Mouse (Mus musculus) embryonic stem cell, embryonic (primary cell): ENCODE measurements around the gene Ptprs.

Experiments
- CTCF ChIA-PET, 4 experiments: fragments of 300-600 bp in 2 of 4; fragments of 350-600 bp in 2 of 4; sonication (Branson Sonifier 250); formaldehyde crosslinking; loops; one replicate each; lab custom pipeline; 2022; ENCODE audit warnings: inconsistent platforms in 2 of 4; lab: Charles Lee
- POLR2A ChIA-PET, 4 experiments: fragments of 300-600 bp in 2 of 4; fragments of 350-600 bp in 2 of 4; sonication (Branson Sonifier 250); formaldehyde crosslinking; loops; one replicate each; lab custom pipeline; 2022; ENCODE audit warnings: antibody characterized with exemption in 4 of 4, inconsistent platforms in 1 of 4; lab: Charles Lee

The Ptprs gene

GRCm38 (mm10) chr17:56431582-56431981 is 44.7 kb downstream of the Ptprs start:
- ChIA-PET POLR2A (interaction anchor here in 1 of 4 experiments (1.0 kb wide), 1 partner anchor 31 kb away, joined by 3 read pairs; no protein-coding TSS in a partner anchor), CTCF (no interaction called here)

GRCm38 (mm10) chr17:56427857-56428256 is 48.4 kb downstream of the Ptprs start:
- ChIA-PET CTCF (interaction anchor here in 2 of 4 experiments (0.6 to 1.4 kb wide), 2 partner anchors 125 to 184 kb away, joined by 4 to 5 read pairs; no protein-coding TSS in a partner anchor), POLR2A (interaction anchor here in 2 of 4 experiments (0.9 to 2.2 kb wide), 6 partner anchors 9 to 42 kb away, joined by 3 to 15 read pairs (median 4); no protein-coding TSS in a partner anchor)

- POLR2A ChIA-PET: interaction anchor here in 3 of 4 experiments (0.6 to 4.1 kb wide), 27 partner anchors 8 to 201 kb away, joined by 3 to 32 read pairs (median 3); partner anchors contain the start of genes Lonp1 (in 1 of the 3), Ptprs (in 1 of the 3) and Rpl36 (in 1 of the 3)
- CTCF ChIA-PET: interaction anchor here (0.6 to 2.6 kb wide), 30 partner anchors 9 to 449 kb away, joined by 3 to 15 read pairs (median 4); partner anchors contain the start of gene Kdm4b (in 1 of the 4)
Measured at GRCm38 (mm10) chr17:56425941-56426340, 50.3 kb downstream of the Ptprs start.

GRCm38 (mm10) chr17:56425584-56425914 is 50.7 kb downstream of the Ptprs start:
- ChIA-PET POLR2A (interaction anchor here in 3 of 4 experiments (0.6 to 4.1 kb wide), 29 partner anchors 8 to 240 kb away, joined by 3 to 32 read pairs (median 3); partner anchors contain the start of genes Lonp1 (in 1 of the 3), Ptprs (in 1 of the 3) and Rpl36 (in 1 of the 3)), CTCF (interaction anchor here (0.6 to 2.6 kb wide), 32 partner anchors 9 to 449 kb away, joined by 3 to 15 read pairs (median 4); partner anchors contain the start of gene Kdm4b (in 1 of the 4))

- ChIA-PET CTCF (interaction anchor here (0.5 to 2.6 kb wide), 26 partner anchors 8 to 448 kb away, joined by 3 to 15 read pairs (median 4); partner anchors contain the start of gene Kdm4b (in 1 of the 4)), POLR2A (interaction anchor here in 3 of 4 experiments (0.6 to 4.1 kb wide), 38 partner anchors 9 to 248 kb away, joined by 3 to 32 read pairs (median 3); partner anchors contain the start of genes Dpp9 (in 1 of the 3), Kdm4b (in 1 of the 3), Lonp1 (in 1 of the 3) and Ptprs (in 1 of the 3))
Measured at GRCm38 (mm10) chr17:56424726-56425583, 51.3 kb downstream of the Ptprs start.

GRCm38 (mm10) chr17:56420022-56420421 is 56.3 kb downstream of the Ptprs start:
- ChIA-PET CTCF (interaction anchor here in 1 of 4 experiments (1.0 kb wide), 1 partner anchor 59 kb away, joined by 3 read pairs; no protein-coding TSS in a partner anchor), POLR2A (interaction anchor here in 2 of 4 experiments (0.8 to 1.7 kb wide), 6 partner anchors 14 to 57 kb away, joined by 3 to 5 read pairs (median 3); partner anchors contain the start of gene Ptprs (in 1 of the 2))

- ChIA-PET POLR2A (interaction anchor here in 2 of 4 experiments (0.6 to 1.6 kb wide), 9 partner anchors 11 to 427 kb away, joined by 3 to 4 read pairs (median 3); no protein-coding TSS in a partner anchor), CTCF (interaction anchor here in 1 of 4 experiments (0.9 to 1.6 kb wide), 4 partner anchors 52 to 134 kb away, joined by 3 to 4 read pairs (median 4); no protein-coding TSS in a partner anchor)
Measured at GRCm38 (mm10) chr17:56418304-56418703, 58.0 kb downstream of the Ptprs start.

GRCm38 (mm10) chr17:56414785-56415184 is 61.5 kb downstream of the Ptprs start:
- CTCF ChIA-PET: interaction anchor here in 1 of 4 experiments (0.6 to 1.4 kb wide), 4 partner anchors 9 to 138 kb away, joined by 3 to 7 read pairs (median 4); no protein-coding TSS in a partner anchor
- POLR2A ChIA-PET: interaction anchor here in 3 of 4 experiments (0.6 to 2.9 kb wide), 6 partner anchors 9 to 213 kb away, joined by 3 to 15 read pairs (median 4); no protein-coding TSS in a partner anchor

- ChIA-PET CTCF (no interaction called here), POLR2A (no interaction called here)
Measured at GRCm38 (mm10) chr17:56413113-56413512, 63.2 kb downstream of the Ptprs start.

- CTCF ChIA-PET: interaction anchor here in 1 of 4 experiments (1.0 kb wide), 1 partner anchor 141 kb away, joined by 4 read pairs; no protein-coding TSS in a partner anchor
- POLR2A ChIA-PET: interaction anchor here in 3 of 4 experiments (0.5 to 1.2 kb wide), 3 partner anchors 14 to 320 kb away, joined by 3 read pairs; no protein-coding TSS in a partner anchor
Measured at GRCm38 (mm10) chr17:56411437-56411836, 64.8 kb downstream of the Ptprs start.

GRCm38 (mm10) chr17:56409759-56410158 is 66.5 kb downstream of the Ptprs start:
- CTCF ChIA-PET: interaction anchor here in 2 of 4 experiments (0.7 to 1.0 kb wide), 2 partner anchors 37 to 143 kb away, joined by 4 read pairs; no protein-coding TSS in a partner anchor
- POLR2A ChIA-PET: interaction anchor here in 2 of 4 experiments (0.5 to 0.6 kb wide), 2 partner anchors 59 to 319 kb away, joined by 3 to 4 read pairs; no protein-coding TSS in a partner anchor

- ChIA-PET CTCF (interaction anchor here in 1 of 4 experiments (1.0 kb wide), 1 partner anchor 144 kb away, joined by 4 read pairs; no protein-coding TSS in a partner anchor), POLR2A (interaction anchor here in 3 of 4 experiments (0.5 to 0.8 kb wide), 4 partner anchors 25 to 318 kb away, joined by 3 to 4 read pairs (median 4); no protein-coding TSS in a partner anchor)
Measured at GRCm38 (mm10) chr17:56408965-56409625, 67.2 kb downstream of the Ptprs start.

GRCm38 (mm10) chr17:56407379-56407778 is 68.9 kb downstream of the Ptprs start:
- ChIA-PET CTCF (interaction anchor here in 2 of 4 experiments (1.3 to 1.5 kb wide), 2 partner anchors 146 kb away, joined by 3 to 5 read pairs; no protein-coding TSS in a partner anchor), POLR2A (interaction anchor here in 2 of 4 experiments (0.7 to 3.1 kb wide), 5 partner anchors 9 to 328 kb away, joined by 3 to 15 read pairs (median 4); partner anchors contain the start of gene Hdgfl2 (in 1 of the 2))

- ChIA-PET POLR2A (interaction anchor here in 2 of 4 experiments (0.7 to 3.1 kb wide), 7 partner anchors 9 to 328 kb away, joined by 3 to 15 read pairs (median 3); partner anchors contain the start of gene Hdgfl2 (in 1 of the 2)), CTCF (interaction anchor here in 3 of 4 experiments (1.0 to 1.5 kb wide), 4 partner anchors 57 to 146 kb away, joined by 3 to 5 read pairs (median 3); no protein-coding TSS in a partner anchor)
Measured at GRCm38 (mm10) chr17:56406878-56407277, 69.4 kb downstream of the Ptprs start.

GRCm38 (mm10) chr17:56405856-56406840 is 70.1 kb downstream of the Ptprs start:
- CTCF ChIA-PET: interaction anchor here in 3 of 4 experiments (1.0 to 2.3 kb wide), 4 partner anchors 56 to 147 kb away, joined by 3 to 9 read pairs (median 3); no protein-coding TSS in a partner anchor
- POLR2A ChIA-PET: interaction anchor here in 2 of 4 experiments (0.7 to 3.1 kb wide), 13 partner anchors 10 to 327 kb away, joined by 3 to 15 read pairs (median 3); partner anchors contain the start of gene Hdgfl2 (in 1 of the 2)
